Mouse (Mus musculus) sigmoid colon, adult 10 weeks (tissue): Measurements from ENCODE around the gene Acad8. TPM values are rescaled to one million over a fixed set of nuclear protein-coding genes. Genes with fewer than 3 reads are reported as not detected.

Experiments
- polyA plus RNA-seq: library from polyadenylated mRNA; stranded (reverse); fragments of 350-450 nt; fragmentation: Illumina TruSeq; extraction: RNeasy Lipid Tissue Mini Kit (QIAGEN cat#74804); gene quantifications from one replicate; pipeline ENCODE4 v1.2.3, GENCODE M21; 2014; ENCODE audit warnings: low read depth, low replicate concordance

Acad8 gene
- polyA plus RNA-seq: 20.3 TPM

GRCm38 (mm10) chr9:26999461-27000395 is at the start of gene Acad8, which contains the start of gene Thyn1:
Gene Acad8, minus strand, starts transcription at chr9:26999566.
Gene Thyn1, plus strand, starts transcription at chr9:26999710.

GRCm38 (mm10) chr9:27029828-27030762 is 30.7 kb upstream of the Acad8 start, which contains the start of the genes Vps26b and Ncapd3:
Gene Vps26b, minus strand, starts transcription at chr9:27030065.
Gene Ncapd3, plus strand, starts transcription at chr9:27030175.

Other genes starting within 250 kb of the Acad8 start
- 2.8 TPM for gene Glb1l2, start 193.1 kb downstream of the Acad8 start, polyA plus RNA-seq
- gene Glb1l3, start 138.7 kb downstream of the Acad8 start, polyA plus RNA-seq: not detected
- gene Gm1110, start 76.5 kb downstream of the Acad8 start, polyA plus RNA-seq: not detected
- gene Thyn1, start 144 bp upstream of the Acad8 start, polyA plus RNA-seq: 46.7 TPM
- gene Vps26b, start 30.5 kb upstream of the Acad8 start, polyA plus RNA-seq: 30.7 TPM
- gene Ncapd3, start 30.6 kb upstream of the Acad8 start, polyA plus RNA-seq: 22.3 TPM
- 12.3 TPM for gene Jam3, start 155.9 kb upstream of the Acad8 start, polyA plus RNA-seq